Mouse (Mus musculus) lung, postnatal 0 days (tissue): ENCODE measurements around the gene Gid4. TPM values are rescaled to one million over a fixed set of nuclear protein-coding genes. Genes with fewer than 3 reads are reported as not detected.

Experiments
- ATAC-seq: fragments of 200-750 bp; cut with Nextera tagmentation; 2 replicates; pipeline ENCODE4 v1.8.0; 2017; ENCODE audit warnings: moderate library complexity
- DNase-seq: peaks from one replicate; pipeline ENCODE4 v3.0.0-alpha.2; 2016; ENCODE audit warnings: low spot score
- H3K27ac ChIP-seq: fragments of 300-500 bp; sonication (generic); 2 replicates; pipeline ENCODE4 v1.5.1; 2014; ENCODE audit warnings: antibody characterized with exemption, mild to moderate bottlenecking, low read length, mixed read lengths
- H3K27me3 ChIP-seq: fragments of 300-500 bp; sonication (generic); replicated peaks from 2 replicates; pipeline ENCODE4 v1.6.1; 2014; ENCODE audit warnings: low read length, mixed read lengths; ENCODE audit not compliant: insufficient read depth
- H3K36me3 ChIP-seq: fragments of 300-500 bp; sonication (generic); 2 replicates; pipeline ENCODE4 v1.6.1; 2014; ENCODE audit warnings: low read length, mixed read lengths; ENCODE audit not compliant: insufficient read depth
- H3K4me1 ChIP-seq: fragments of 300-500 bp; sonication (generic); 2 replicates; pipeline ENCODE4 v1.6.1; 2014; ENCODE audit warnings: antibody characterized with exemption, low read depth, low read length, mixed read lengths; ENCODE audit not compliant: insufficient read depth
- H3K4me2 ChIP-seq: fragments of 300-500 bp; sonication (generic); replicated peaks from 2 replicates; pipeline ENCODE4 v1.6.1; 2014; ENCODE audit warnings: low read depth, mild to moderate bottlenecking, low read length, moderate library complexity, mixed read lengths
- H3K4me3 ChIP-seq: fragments of 300-500 bp; sonication (generic); 2 replicates; pipeline ENCODE4 v1.5.1; 2014; ENCODE audit warnings: low read depth, low read length
- H3K9ac ChIP-seq: fragments of 300-500 bp; sonication (generic); replicated peaks from 2 replicates; pipeline ENCODE4 v1.6.1; 2014; ENCODE audit warnings: low read depth, mild to moderate bottlenecking
- H3K9me3 ChIP-seq: fragments of 300-500 bp; sonication (generic); 2 replicates; pipeline ENCODE4 v1.6.1; 2016; ENCODE audit warnings: low read length, mixed read lengths
- CTCF ChIP-seq: IDR thresholded peaks from 2 replicates; pipeline ENCODE4 v1.5.1; 2016; ENCODE audit warnings: antibody characterized with exemption, mild to moderate bottlenecking
- EP300 ChIP-seq: IDR thresholded peaks from 2 replicates; pipeline ENCODE4 v1.6.1; 2016; ENCODE audit warnings: antibody characterized with exemption, mild to moderate bottlenecking, control low read depth
- WGBS: fragments of 180-500 bp; shearing (Covaris S2); extraction: QIAGEN DNeasy Blood & Tissue Kit; methylation state at CpG from one replicate; pipeline ENCODE4 v1.1.7; 2014; 5-methylcytosine and 5-hydroxymethylcytosine counted together
- polyA plus RNA-seq: library from polyadenylated mRNA; unstranded; fragments of >200 nt; fragmentation: Nextera tagmentation; extraction: Ambion mirVana; gene quantifications from 2 replicates; pipeline ENCODE4 v1.2.1, GENCODE M21; 2015

The Gid4 gene
- polyA plus RNA-seq = 12.6 and 15.4 TPM in 2 replicates

- H3K4me3 ChIP-seq = peak within 1 kb of the TSS; percentile 87
- peak within 1 kb of the TSS; percentile 72 for H3K9ac ChIP-seq
- under 1% methylated on average over 41 of the region's 81 CpGs for WGBS
- peaks cover 9% of the 10 kb centered on the region; the same call in 1 of the 2 replicates for H3K4me1 ChIP-seq
- DNase-seq (peak; percentile 99), ATAC-seq (peak; percentile 97)
- H3K27ac ChIP-seq = peak within 1 kb of the TSS; percentile 81
- no peaks in the 10 kb centered on the region for H3K36me3 ChIP-seq
- H3K27me3 ChIP-seq = no peaks in the 10 kb centered on the region
- H3K4me2 ChIP-seq = peak within 1 kb of the TSS; percentile 91
- H3K9me3 ChIP-seq = no peaks in the 10 kb centered on the region
- no peak for TF ChIP-seq EP300
- no peak for TF ChIP-seq CTCF
Measured at GRCm38 (mm10) chr11:60416963-60417716, at the start of gene Gid4. Gid4 (plus strand) TSS chr11:60417145.

GRCm38 (mm10) chr11:60367256-60367655, 49.7 kb upstream of the Gid4 start:
- peak; percentile 10 for DNase-seq
- H3K9ac ChIP-seq = no peak overlapping the region
- no peak overlapping the region for H3K4me2 ChIP-seq
- peak; percentile 34; the same call in 1 of the 2 replicates for TF ChIP-seq CTCF
- no peak for TF ChIP-seq EP300
- H3K4me3 ChIP-seq = no peak overlapping the region
- H3K27ac ChIP-seq = no peak overlapping the region
- H3K36me3 ChIP-seq = no peaks in the 10 kb centered on the region
- no peak for ATAC-seq
- H3K27me3 ChIP-seq = no peaks in the 10 kb centered on the region
- H3K9me3 ChIP-seq = no peaks in the 10 kb centered on the region
- no peaks in the 10 kb centered on the region for H3K4me1 ChIP-seq
- 48% methylated on average over 3 of the region's 3 CpGs for WGBS

- H3K9ac ChIP-seq = no peak overlapping the region
- no peak for ATAC-seq
- no peaks in the 10 kb centered on the region for H3K36me3 ChIP-seq
- H3K4me3 ChIP-seq = no peak overlapping the region
- H3K4me2 ChIP-seq = no peak overlapping the region
- TF ChIP-seq EP300 (no peak), CTCF (no peak)
- H3K27ac ChIP-seq = no peak overlapping the region
- no peak for DNase-seq
- no peaks in the 10 kb centered on the region for H3K9me3 ChIP-seq
- 61% methylated on average over 4 of the region's 4 CpGs for WGBS
- H3K27me3 ChIP-seq = no peaks in the 10 kb centered on the region
- no peaks in the 10 kb centered on the region for H3K4me1 ChIP-seq
Measured at GRCm38 (mm10) chr11:60368909-60369308, 48.0 kb upstream of the Gid4 start.

- Histone ChIP-seq H3K4me1 (no peaks in the 10 kb centered on the region), H3K9me3 (no peaks in the 10 kb centered on the region), H3K4me2 (no peak overlapping the region), H3K27me3 (no peaks in the 10 kb centered on the region), H3K27ac (no peak overlapping the region), H3K4me3 (no peak overlapping the region), H3K9ac (no peak overlapping the region), H3K36me3 (no peaks in the 10 kb centered on the region)
- TF ChIP-seq CTCF (no peak), EP300 (no peak)
- 63% methylated on average over 4 of the region's 4 CpGs for WGBS
- ATAC-seq (no peak), DNase-seq (no peak)
Measured at GRCm38 (mm10) chr11:60369448-60369847, 47.5 kb upstream of the Gid4 start.

- Histone ChIP-seq H3K27me3 (no peaks in the 10 kb centered on the region), H3K9me3 (no peaks in the 10 kb centered on the region), H3K4me3 (no peak overlapping the region), H3K4me1 (no peaks in the 10 kb centered on the region), H3K27ac (no peak overlapping the region), H3K4me2 (no peak overlapping the region), H3K9ac (no peak overlapping the region), H3K36me3 (no peaks in the 10 kb centered on the region)
- WGBS = 85% methylated on average over 13 of the region's 13 CpGs
- TF ChIP-seq CTCF = no peak
- no peak for TF ChIP-seq EP300
- ATAC-seq (no peak), DNase-seq (no peak)
Measured at GRCm38 (mm10) chr11:60370431-60370830, 46.5 kb upstream of the Gid4 start.

GRCm38 (mm10) chr11:60374481-60374880, 42.5 kb upstream of the Gid4 start:
- H3K27me3 ChIP-seq = no peaks in the 10 kb centered on the region
- no peak overlapping the region for H3K4me3 ChIP-seq
- no peak overlapping the region for H3K27ac ChIP-seq
- no peaks in the 10 kb centered on the region for H3K4me1 ChIP-seq
- H3K9ac ChIP-seq = no peak overlapping the region
- no peak overlapping the region for H3K4me2 ChIP-seq
- 81% methylated on average over 6 of the region's 6 CpGs for WGBS
- no peaks in the 10 kb centered on the region for H3K9me3 ChIP-seq
- no peaks in the 10 kb centered on the region for H3K36me3 ChIP-seq
- no peak for TF ChIP-seq CTCF
- no peak for TF ChIP-seq EP300
- DNase-seq = no peak
- ATAC-seq = no peak
